Mouse (Mus musculus) liver (tissue): ENCODE results near the gene Atg101.
A peak's percentile ranks its signal among the peaks of the same experiment; 100 is the strongest.

Experiments used
- DNase-seq: peaks from one replicate; pipeline ENCODE4 v3.0.0-alpha.2; 2020; ENCODE audit warnings: mixed read lengths

The Atg101 gene

GRCm38 (mm10) chr15:101283911-101284750 lies at the start of gene Atg101:
TSS of gene Atg101 (plus strand) at chr15:101284272.
- DNase-seq: peak; percentile 91

DNA sequence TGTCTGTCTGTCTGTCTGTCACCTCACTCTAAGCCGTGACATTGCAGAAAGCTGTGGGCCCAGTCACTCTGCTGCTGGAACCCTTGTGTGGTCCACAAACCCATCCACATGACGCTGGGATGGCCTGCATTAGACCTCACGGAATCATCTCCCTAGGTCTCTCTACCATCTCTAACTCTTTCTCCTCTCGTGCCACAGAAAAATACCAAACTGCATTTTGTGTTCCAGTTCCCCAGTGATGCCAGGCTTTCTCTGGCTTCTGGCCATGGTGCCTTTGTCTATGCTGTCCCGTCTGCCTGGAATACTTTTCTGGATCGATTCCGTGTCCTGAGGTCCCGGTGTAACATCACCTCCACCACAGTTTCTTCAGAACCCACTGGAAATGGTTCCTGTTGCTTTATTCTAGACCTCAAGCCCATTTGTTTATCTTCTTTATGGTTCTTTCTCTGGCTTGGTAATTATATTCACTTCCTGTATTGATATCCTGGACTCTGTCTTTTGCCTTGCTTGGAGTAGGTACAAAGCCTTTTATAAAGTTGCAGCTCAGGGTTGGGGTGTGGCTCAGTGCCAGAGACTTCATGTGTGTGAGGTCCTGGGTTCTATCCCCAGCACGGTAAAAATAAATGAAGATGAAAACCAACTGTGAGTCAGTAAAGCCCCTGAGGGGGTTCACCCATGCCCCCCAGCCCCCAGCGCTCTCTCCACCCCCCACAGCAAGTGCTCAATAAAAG lies 49.3 kb upstream of the Atg101 start:
- DNase-seq: no peak

DNA sequence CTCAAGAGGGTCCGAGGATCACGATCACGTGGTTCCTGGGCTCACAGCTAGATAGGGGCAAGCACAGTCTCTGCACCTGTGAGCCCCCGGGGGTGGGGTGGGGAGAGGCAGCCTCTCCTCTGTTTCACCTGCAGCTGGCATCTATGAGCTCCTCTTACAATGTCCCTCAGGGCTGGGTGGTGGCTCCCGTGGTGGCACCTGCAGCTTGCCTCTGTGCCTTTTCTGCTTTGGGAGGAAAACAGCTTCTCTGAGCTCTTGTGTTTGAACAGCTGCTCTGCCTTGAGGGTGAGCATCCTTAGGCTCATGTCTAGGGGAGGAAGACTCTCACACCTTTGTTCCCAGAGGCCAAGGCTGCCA lies 48.8 kb upstream of the Atg101 start:
- no peak for DNase-seq

GRCm38 (mm10) chr15:101235728-101236327 lies 48.2 kb upstream of the Atg101 start:
- DNase-seq: no peak

DNA sequence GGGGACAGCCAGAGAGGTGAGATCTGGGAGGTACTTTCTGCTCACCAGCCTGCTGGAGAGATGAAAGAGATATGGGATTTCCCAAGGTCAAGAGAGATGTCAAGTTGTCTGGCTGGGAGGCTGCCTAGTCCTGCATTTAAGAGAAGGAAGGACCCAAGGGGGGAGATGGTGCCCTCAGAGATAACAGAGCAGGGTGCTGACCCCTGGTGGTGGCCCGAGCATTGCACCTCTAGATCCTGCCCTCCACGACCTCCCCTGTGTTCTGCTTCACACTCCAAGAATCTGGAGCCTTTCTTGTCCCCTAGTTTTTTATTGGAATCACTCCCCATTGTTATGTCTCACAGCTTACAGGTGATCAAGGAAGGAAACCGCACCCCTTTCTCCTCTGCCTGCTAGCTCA lies 47.2 kb upstream of the Atg101 start:
- DNase-seq: peak; percentile 47

DNA sequence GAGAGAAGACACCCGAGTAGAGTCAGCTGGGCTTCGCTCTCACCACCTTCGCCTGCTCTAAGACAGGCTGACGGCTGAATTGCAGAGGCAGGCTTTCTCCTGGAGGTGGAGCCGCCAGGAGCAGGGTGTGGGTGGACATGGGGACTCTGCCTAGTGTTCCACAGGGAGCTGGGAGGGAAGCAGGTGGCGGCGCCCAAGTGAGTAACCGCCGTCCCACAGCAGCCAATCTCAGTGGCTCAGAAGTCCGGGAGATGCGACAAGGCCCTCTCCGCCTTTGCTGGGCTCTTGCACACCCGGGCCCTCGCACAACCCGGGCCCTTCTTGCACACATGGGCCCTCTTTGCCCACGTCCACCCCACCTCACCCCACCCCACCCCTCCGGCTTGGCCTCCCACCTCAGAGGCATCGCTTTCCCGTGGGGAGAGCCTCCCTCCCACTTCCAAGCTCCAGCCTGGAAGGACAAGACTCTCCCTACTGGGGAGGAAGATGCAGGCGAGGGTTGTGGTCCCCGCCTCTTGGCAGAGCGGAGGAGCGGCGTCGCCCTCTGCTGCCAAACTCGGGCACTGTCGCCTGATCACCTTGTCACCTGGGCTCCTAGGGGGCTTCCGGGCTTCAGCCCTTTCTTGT lies 45.1 kb upstream of the Atg101 start:
- DNase-seq: peak; percentile 40

DNA sequence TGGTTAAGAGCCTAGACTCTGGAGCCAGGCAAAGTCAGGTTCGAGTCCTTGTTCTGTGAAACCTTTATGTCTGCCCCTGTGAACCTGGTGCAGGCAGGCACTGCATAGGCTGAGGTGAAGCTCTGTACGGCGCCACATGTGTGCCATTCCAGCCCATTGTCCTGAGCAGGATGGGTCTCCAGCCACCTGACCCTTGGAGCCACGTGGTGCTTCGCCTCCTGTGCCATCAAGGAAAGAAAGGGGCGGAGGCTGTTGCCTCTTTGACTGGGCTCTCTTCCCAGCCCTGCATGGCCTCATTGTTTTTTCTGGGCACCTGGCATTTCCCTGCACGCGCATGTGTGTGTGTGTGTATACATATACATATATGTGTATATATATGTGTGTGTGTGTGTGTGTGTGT lies 44.3 kb upstream of the Atg101 start:
- DNase-seq: no peak

DNA sequence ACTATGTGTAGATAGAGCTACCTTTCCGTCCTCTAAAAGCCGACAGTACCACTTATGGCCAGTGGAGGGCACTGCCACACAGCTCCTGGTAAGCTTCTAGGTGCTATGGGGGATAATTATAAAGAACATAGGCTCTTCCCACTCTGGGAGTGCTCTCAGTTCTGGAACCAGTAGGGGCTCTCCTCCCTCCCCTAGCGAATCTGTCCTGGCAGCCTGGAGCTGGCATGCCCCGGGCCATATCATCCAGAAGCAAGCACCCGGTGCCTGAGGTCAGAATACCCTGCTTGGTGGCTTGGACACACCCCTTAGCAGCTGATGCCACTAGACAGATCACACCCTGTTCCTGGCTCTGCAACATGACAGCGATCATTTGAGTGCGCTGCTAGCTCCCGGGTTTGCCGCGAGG lies 43.3 kb upstream of the Atg101 start:
- DNase-seq: peak; percentile 77

GRCm38 (mm10) chr15:101241236-101241635 lies 42.8 kb upstream of the Atg101 start:
- no peak for DNase-seq

DNA sequence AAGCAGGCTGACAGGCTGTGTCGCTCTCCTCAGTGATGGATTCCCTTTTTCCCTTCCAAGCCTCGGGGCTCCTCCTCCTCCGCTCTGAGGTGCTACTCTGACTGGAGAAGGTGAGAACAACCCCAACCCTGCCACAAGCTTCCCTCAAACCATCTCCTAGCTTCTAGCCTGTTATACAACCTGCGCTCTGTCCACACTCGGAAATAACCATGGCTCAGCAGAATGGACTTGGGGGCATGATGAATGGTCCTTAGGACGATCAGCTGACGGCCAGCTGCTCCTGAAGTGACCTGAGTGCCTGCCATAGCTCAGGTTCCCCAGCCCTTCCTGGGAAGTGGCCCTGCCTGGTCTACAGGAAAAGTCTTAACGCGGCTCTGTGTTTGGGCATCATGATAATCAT lies 42.2 kb upstream of the Atg101 start:
- DNase-seq: no peak

DNA sequence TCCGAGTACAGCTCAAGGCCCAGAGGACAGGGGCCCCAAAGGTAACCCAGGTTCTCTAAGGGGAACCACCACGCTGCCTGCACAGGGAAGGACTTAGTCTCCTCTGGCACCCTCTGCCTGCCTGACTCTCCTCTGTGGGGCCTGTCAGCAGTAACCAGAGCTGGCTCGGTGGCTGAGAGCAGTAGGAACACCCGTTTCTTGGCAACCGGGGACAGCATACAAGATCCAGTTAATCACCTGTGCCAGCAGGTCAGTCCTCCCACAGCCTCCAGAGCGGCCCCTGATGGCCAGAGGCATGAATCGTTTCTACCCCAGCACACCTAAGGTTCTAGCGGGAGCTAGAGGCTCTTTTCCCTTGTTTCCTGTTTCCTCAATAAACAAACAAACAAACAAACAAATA lies 41.4 kb upstream of the Atg101 start:
- no peak for DNase-seq

DNA sequence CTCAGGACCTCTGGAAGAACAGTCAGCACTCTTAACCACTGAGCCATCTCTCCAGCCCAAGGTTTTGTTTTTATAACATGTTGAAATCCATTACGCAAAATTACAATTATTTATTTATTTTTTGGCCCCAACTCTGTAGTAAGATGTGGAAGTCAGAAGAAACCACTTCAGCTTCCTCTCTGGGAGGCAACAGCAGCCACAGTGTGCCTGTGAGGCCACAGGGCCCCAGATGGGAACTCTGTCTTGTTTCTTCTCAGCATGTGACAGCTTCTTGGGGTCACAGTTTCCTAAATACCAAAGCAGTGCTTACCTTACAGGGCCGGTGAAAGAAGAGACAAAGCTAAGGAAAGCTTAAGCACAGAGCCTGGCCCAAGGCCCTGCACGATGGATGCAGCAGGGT lies 40.1 kb upstream of the Atg101 start:
- no peak for DNase-seq

GRCm38 (mm10) chr15:101246231-101247154 lies 37.6 kb upstream of the Atg101 start:
- peak; percentile 92 for DNase-seq

DNA sequence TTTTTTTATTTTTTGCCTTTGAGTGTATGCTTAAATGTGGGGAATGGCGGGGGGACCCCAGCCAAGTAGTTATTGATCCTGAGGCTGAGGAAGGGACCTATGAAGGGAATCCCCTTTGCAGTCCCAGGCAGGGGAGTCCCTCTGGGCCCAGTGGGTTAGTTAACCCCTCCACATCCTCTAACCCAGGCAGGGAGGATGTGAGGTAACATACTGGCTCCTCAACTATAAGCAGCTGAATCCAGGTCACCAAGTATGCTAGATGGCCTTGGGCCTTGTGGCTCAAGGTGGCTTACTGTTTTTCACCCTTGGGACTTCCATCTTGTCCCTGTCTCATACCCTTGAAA lies 36.9 kb upstream of the Atg101 start:
- DNase-seq: no peak

- DNase-seq: peak; percentile 17
These were observed 35.9 kb upstream of the Atg101 start for GRCm38 (mm10) chr15:101248029-101248710.

GRCm38 (mm10) chr15:101250220-101250800 lies 33.8 kb upstream of the Atg101 start:
- DNase-seq: no peak

GRCm38 (mm10) chr15:101251930-101252329 lies 32.1 kb upstream of the Atg101 start:
- DNase-seq: no peak

DNA sequence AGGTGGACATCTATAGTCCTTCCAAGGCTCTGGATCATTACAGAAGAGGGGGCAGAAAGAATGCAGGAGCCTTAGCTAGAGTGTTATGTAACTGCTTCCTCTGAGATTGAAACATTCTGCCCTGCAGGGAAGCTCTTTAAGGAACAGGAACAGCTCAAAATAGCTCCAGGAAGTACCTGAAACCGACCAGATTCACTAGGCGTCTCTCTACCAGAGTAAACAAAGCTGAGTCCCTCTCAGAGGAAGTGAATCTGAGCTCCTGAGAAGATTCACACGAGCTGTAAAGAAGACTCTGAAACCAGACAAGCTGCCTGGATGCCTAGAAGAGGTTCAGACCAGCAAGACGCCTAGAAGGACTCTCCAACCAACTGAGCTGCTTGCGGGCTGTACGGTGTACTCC lies 31.5 kb upstream of the Atg101 start:
- DNase-seq: no peak

DNA sequence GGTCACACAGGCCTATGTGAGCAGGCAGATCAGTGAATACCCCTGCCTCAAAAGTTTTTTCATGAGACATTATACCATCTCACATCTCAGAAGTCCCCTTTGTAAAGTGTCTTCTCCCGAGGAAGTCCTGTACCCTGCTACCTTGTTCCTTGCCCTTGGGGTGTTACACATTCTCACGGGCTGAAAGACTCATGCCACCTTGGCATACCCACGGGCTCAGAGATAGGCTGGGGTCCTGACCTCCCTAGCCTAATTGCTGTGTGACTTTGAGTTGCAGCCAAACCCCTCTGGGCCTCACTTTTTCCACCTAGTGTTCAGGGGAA lies 30.5 kb upstream of the Atg101 start:
- DNase-seq: no peak

DNA sequence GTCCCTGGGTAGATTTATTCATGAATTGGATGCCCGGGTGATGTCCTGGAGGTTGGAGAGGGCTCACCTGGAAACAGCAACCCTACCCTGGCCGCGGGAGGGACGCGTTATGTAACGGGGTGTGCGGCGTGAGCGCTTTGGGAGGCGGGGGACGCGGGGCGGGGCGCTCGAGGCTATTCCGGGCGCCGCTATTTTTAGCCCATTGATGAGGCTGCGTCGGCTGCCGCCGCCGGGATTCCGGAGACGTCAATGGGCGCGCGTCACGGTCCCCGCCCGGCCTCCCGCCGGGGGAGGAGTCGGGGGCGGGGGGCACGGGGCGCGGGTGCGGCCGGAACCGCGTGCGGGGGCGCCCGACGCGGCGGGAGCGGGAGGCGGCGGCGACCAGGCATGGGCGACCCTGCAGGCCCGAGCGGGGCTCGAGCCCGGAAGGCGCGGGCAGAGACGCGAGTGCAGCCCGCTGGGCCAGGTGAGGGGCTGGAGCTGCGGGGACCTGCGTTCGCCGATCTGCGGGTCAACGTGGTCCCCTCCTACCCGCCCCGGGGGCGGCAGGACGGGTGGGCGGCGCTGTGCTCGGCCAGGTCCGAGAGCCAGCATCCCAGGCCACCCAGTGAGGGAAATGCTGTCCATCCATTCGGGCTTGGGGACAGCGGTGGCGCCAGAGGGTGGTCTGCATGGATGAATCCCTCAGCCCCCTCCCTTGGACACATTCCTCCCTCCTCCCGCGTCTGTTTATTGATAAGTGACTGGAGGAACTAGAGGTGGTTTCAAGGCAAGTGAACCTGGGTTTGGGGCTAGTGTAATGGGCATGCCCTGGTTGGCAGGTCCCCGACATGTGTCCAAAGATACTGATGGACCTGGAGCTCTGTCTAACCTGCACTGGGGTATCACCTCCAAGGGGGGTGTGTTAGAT lies 29.9 kb upstream of the Atg101 start, which contains the start of gene Nr4a1:
TSS of gene Nr4a1 (plus strand) at position 384 of the 910 bp plus-strand sequence.
- DNase-seq: peak; percentile 62
